Mouse (Mus musculus) stomach, postnatal 0 days (tissue): ENCODE data around the gene Osbpl6.

Source experiments
- CTCF ChIP-seq: IDR thresholded peaks from 2 replicates; pipeline ENCODE4 v1.5.1; 2016; ENCODE audit warnings: antibody characterized with exemption, low read depth, mild to moderate bottlenecking, moderate library complexity
- EP300 ChIP-seq: optimal IDR thresholded peaks from 2 replicates; pipeline ENCODE3; 2016; ENCODE audit warnings: antibody characterized with exemption

DNA sequence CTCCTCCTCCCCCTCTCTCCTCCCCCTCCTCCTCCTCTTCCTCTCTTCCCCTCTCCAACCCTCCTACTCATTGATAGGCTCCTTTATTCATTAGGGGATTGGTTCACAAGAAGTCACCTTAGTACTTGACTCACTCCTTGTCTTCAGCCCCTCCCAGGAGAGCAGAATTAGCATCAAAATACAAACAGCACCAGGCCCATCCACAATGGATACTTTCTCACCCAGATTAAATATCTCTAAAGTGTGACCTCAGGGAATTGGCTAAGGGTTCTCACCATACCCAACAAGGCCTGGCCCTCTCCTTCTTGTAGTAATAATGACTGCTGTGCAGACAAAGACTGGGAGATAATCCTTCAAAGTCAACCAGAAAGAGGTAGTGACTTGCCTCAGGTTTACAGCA is 6.1 kb upstream of the Osbpl6 start:
- TF ChIP-seq EP300, result no peak
- TF ChIP-seq CTCF, result no peak
